Mouse (Mus musculus) G1E (cell line): Measurements from ENCODE around the gene Lax1. TPM values are rescaled to one million over a fixed set of nuclear protein-coding genes. Genes with fewer than 3 reads are reported as not detected.
"Not testable (repeated sequence)": the region's sequence is repeated elsewhere in the genome, so short reads cannot be mapped to it uniquely, and the experiment has no call there.

Experiments
- ATAC-seq: 2 replicates; pipeline ENCODE4 v1.8.0; 2016; ENCODE audit warnings: mild to moderate bottlenecking; ENCODE audit not compliant: insufficient number of reproducible peaks, poor library complexity, low FRiP score, severe bottlenecking; ENCODE audit errors: extremely low read depth
- DNase-seq: peaks from one replicate; pipeline ENCODE4 v3.0.0; 2012; ENCODE audit warnings: low spot score
- H3K27me3 ChIP-seq: 2 replicates; pipeline ENCODE4 v1.6.1; 2012; ENCODE audit warnings: mild to moderate bottlenecking, low read length, inconsistent platforms; ENCODE audit not compliant: insufficient read depth
- H3K36me3 ChIP-seq: replicated peaks from 2 replicates; pipeline ENCODE3; 2012; ENCODE audit warnings: mild to moderate bottlenecking, inconsistent platforms
- H3K4me1 ChIP-seq: 2 replicates; pipeline ENCODE4 v1.6.1; 2012; ENCODE audit warnings: low read depth, low read length, inconsistent platforms, mixed read lengths; ENCODE audit not compliant: insufficient read depth
- H3K4me3 ChIP-seq: 2 replicates; pipeline ENCODE4 v1.5.1; 2012; ENCODE audit warnings: low read depth, mild to moderate bottlenecking, inconsistent platforms, low read length, moderate library complexity, mixed read lengths
- H3K9me3 ChIP-seq: replicated peaks from 2 replicates; pipeline ENCODE4 v1.6.1; 2012; ENCODE audit warnings: inconsistent platforms
- CTCF ChIP-seq: IDR thresholded peaks from 2 replicates; pipeline ENCODE4 v1.5.1; 2012; ENCODE audit warnings: low read depth, low read length, inconsistent platforms, mixed read lengths
- GATA1 ChIP-seq: IDR thresholded peaks from 2 replicates; pipeline ENCODE4 v1.6.1; 2012; ENCODE audit warnings: borderline replicate concordance, low read length, inconsistent platforms, mixed read lengths
- GATA2 ChIP-seq: IDR thresholded peaks from 2 replicates; pipeline ENCODE4 v1.6.1; 2012; ENCODE audit warnings: low read depth, low read length, inconsistent platforms, borderline replicate concordance
- POLR2AphosphoS5 ChIP-seq: IDR thresholded peaks from 2 replicates; pipeline ENCODE4 v1.6.1; 2012; ENCODE audit warnings: low read depth, low read length, inconsistent platforms; ENCODE audit not compliant: insufficient replicate concordance
- TAL1 ChIP-seq: conservative IDR thresholded peaks from 2 replicates; pipeline ENCODE4 v1.6.1; 2012; ENCODE audit warnings: low read depth, low read length, inconsistent platforms, mixed read lengths
- polyA plus RNA-seq: library from polyadenylated mRNA; stranded (reverse); fragments of >175 nt; gene quantifications from 2 replicates; pipeline ENCODE4 v1.2.3, GENCODE M21; 2012
- total RNA-seq, 2 experiments: library from RNA; stranded (forward) in 1 of 2; stranded (reverse) in 1 of 2; fragments of 200-1000 nt in 1 of 2; fragments of >200 nt in 1 of 2; fragmentation: Nextera tagmentation in 1 of 2; gene quantifications; 2 replicates each; pipeline ENCODE4 v1.2.3; 2014 to 2017

The Lax1 gene
- total and polyA plus RNA-seq, 3 experiments = 0.16 TPM; not detected in 2

DNA sequence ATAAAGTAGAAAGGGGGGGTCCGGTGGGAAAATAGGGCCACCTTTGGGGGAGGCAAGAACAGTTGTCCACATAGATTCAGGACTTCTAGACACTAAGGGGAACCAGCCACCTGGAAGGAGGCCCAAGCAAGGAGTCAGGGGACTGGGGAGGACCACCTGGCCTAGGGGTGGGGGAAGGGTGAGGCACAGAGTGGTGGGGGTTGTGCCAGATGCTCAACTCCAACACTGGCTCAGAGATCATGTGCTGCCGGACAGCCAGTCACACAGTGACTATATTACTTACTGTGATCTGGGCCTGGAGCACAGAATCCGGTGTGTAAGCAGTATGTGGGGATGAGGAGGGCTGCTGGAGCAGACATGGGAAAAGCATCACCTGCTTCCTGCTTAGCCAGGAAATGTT, 19.4 kb upstream of the Lax1 start:
- no peak for DNase-seq
- TF ChIP-seq CTCF (no peak), GATA1 (no peak), TAL1 (no peak), POLR2AphosphoS5 (no peak), GATA2 (no peak)
- peaks cover 93% of the 10 kb centered on the region for H3K36me3 ChIP-seq
- H3K9me3 ChIP-seq = no peaks in the 10 kb centered on the region
- H3K4me3 ChIP-seq = no peak overlapping the region
- peaks cover 11% of the 10 kb centered on the region; the same call in 1 of the 2 replicates for H3K4me1 ChIP-seq
- no peak for ATAC-seq
- H3K27me3 ChIP-seq = no peaks in the 10 kb centered on the region

DNA sequence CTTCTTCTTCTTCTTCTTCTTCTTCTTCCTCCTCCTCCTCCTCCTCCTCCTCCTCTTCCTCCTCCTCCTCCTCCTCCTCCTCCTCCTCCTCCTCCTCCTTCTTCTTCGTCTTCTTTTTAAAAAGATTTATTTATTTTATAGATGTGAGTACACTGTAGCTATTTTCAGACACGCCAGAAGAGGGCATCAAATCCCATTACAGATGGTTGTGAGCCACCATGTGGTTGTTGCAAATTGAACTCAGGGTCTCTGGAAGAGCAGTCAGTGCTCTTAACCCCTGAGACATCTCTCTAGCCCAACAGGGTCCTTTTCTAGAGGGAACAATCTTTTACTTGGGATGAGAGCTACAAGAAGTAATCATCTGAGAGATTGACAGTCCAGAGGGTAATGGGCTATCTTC, 11.9 kb upstream of the Lax1 start:
- H3K4me3 ChIP-seq, H3K27me3 ChIP-seq, H3K9me3 ChIP-seq, ATAC-seq, DNase-seq, H3K4me1 ChIP-seq: not testable (repeated sequence)
- peaks cover 59% of the 10 kb centered on the region for H3K36me3 ChIP-seq

DNA sequence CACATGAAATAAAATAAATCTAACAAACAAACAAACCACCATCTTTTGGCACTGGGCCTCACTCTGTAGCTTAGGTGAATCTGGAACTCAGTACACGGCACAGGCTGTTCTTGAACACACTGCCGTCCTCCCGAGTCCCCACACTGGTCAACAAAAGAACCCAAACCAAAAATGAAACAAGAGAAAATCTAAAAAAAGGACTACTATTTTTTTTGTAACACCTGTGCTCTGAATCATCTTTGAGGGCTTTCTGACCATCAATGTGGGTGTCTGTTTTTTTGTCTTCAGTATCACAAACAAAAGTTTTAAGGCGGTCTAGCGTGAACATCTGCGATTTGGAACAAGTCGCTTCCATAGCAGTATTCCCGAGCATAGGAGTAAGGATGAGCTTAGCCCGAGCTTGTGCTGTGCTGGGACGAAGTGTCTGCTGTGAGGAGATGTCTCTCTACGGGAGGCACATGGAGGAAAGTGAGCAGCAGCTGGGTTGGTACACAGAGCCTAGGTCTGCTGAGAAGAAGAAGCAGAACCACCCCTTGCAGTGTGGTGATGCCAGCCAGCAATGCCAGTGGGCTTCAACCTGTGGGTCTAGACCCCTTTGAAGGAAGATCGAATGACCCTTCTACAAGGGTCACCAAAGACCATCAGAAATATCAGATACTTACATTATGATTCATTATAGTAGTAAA, 8.2 kb upstream of the Lax1 start:
- H3K4me3 ChIP-seq = no peak overlapping the region
- no peaks in the 10 kb centered on the region for H3K9me3 ChIP-seq
- ATAC-seq (no peak), DNase-seq (no peak)
- peaks cover 18% of the 10 kb centered on the region for H3K27me3 ChIP-seq
- H3K4me1 ChIP-seq = no peaks in the 10 kb centered on the region; the same call in 1 of the 2 replicates
- peaks cover 28% of the 10 kb centered on the region for H3K36me3 ChIP-seq
- TF ChIP-seq POLR2AphosphoS5 (no peak), CTCF (no peak), TAL1 (no peak)

DNA sequence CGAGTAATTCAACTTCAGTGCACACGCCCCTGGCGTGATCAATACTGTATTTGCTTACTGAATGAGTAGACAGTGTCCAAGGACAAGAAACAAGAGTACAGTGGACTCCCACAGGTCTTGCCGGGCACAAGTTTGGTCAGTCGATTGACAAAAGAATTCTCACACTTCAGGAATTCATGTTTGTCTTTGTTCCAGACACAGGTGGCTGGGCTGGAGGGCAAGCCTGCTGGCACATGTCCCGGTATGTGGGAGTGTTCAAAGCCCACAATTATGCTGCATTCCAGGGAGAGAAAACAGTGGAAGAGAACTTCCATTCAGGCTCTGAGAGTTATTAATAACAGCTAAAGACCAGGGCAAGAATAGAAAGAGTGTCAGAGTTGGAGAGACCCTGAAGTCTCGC, 6.0 kb upstream of the Lax1 start:
- Histone ChIP-seq H3K4me1 (no peaks in the 10 kb centered on the region), H3K4me3 (no peak overlapping the region), H3K9me3 (no peaks in the 10 kb centered on the region), H3K27me3 (peaks cover 34% of the 10 kb centered on the region), H3K36me3 (peaks cover 19% of the 10 kb centered on the region)
- ATAC-seq (no peak), DNase-seq (no peak)
- TF ChIP-seq TAL1 (no peak), GATA2 (no peak), POLR2AphosphoS5 (no peak), CTCF (no peak)

DNA sequence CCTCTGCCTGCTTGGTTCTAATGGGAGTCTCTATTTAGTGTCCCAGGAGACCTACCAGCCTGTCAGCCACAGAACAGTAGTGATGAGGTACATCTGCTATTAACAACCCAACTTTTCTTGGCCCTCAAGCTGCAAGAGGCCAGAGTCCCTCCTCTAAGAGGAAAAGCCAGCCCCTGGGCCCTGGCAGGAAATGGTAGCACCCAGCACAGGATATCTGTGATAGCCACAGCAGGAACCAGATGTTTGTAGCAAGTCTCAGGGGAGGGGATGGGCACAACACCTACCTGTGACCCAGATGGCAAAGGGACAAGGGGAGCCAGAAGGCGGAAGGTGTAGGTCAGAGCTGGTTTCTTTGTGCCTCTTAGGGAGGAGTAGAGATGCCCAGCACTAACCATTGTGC, 5.0 kb upstream of the Lax1 start:
- Histone ChIP-seq H3K36me3 (peaks cover 11% of the 10 kb centered on the region), H3K4me1 (no peaks in the 10 kb centered on the region), H3K4me3 (no peak overlapping the region), H3K9me3 (no peaks in the 10 kb centered on the region), H3K27me3 (peaks cover 42% of the 10 kb centered on the region)
- TF ChIP-seq CTCF (no peak), GATA2 (no peak), GATA1 (no peak), TAL1 (no peak), POLR2AphosphoS5 (no peak)
- DNase-seq (no peak), ATAC-seq (no peak)

DNA sequence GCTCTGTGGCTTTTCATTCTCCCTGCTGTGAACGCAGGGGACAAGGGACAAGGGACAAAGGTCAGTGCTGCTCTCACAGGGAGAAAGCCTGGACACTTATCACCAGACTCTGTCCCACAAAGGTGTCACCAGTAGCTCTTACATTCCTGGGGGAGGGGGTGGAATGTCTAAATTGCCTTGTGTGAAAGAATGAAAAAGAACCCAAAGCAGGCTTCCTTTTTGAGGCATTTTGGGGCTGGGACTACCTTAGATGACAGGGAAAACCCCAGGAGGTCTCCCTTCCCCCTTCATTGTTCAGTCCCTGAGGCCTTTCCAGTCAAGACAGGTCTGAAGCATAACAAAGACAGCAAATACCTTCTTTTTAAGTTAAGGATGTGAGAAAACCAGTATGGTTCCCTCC, 4.4 kb upstream of the Lax1 start:
- no peak for TF ChIP-seq GATA2
- no peak for TF ChIP-seq POLR2AphosphoS5
- no peak for TF ChIP-seq GATA1
- TF ChIP-seq CTCF = no peak
- no peak for TF ChIP-seq TAL1
- Histone ChIP-seq H3K9me3 (no peaks in the 10 kb centered on the region), H3K27me3 (peaks cover 47% of the 10 kb centered on the region), H3K36me3 (peaks cover 9% of the 10 kb centered on the region), H3K4me1 (no peaks in the 10 kb centered on the region), H3K4me3 (no peak overlapping the region)
- ATAC-seq (no peak), DNase-seq (no peak)
